Mouse (Mus musculus) frontal cortex, postnatal 10 days (tissue): ENCODE measurements around the gene Rab37.

Experiments
- DNase-seq, 2 experiments: peaks; one replicate each; pipeline ENCODE4 v3.0.0; 2022; ENCODE audit warnings: low spot score in 2 of 2, mixed read lengths in 1 of 2

The Rab37 gene

DNA sequence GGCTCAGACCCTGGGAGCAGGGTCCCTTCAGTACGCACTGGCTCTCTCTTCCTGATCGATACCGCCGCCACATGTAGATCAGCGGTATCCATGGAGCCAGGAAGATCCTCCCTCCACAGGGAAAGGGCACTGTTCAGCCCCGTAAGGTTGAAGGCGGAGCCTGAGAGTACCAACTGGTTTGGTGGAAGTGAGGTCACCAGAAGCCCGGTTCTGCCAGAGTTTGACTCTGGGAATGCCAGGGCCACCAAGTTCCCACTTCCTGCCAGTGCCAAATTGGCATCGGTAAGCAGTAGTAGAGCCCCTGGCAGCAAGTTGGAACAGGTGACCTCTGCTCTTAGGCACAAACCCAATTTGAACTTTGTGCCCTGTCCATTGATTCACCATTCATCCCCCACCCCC, 73.7 kb downstream of the Rab37 start:
- DNase-seq, result peak in 1 of 2 experiments; percentile 43

DNA sequence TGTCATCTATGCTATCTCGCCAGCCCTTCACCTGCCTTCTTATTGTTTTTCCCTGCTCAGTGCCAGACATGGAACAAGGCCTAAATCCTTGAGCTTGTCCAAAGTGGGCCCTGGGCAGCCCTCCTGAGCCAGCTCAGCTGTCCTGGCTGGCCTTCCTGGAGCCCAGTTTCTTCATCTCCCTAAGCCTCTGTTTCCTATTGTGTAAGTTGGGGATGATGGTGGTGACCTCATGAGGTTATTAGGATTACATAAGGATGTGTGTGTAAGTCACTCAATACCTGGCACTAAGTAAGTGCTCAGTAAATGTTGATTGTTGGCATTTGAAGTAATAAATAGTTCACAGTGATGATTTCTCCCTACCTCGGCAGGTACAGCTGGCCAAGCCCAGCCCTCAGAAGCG, 75.5 kb downstream of the Rab37 start:
- no peak for DNase-seq

DNA sequence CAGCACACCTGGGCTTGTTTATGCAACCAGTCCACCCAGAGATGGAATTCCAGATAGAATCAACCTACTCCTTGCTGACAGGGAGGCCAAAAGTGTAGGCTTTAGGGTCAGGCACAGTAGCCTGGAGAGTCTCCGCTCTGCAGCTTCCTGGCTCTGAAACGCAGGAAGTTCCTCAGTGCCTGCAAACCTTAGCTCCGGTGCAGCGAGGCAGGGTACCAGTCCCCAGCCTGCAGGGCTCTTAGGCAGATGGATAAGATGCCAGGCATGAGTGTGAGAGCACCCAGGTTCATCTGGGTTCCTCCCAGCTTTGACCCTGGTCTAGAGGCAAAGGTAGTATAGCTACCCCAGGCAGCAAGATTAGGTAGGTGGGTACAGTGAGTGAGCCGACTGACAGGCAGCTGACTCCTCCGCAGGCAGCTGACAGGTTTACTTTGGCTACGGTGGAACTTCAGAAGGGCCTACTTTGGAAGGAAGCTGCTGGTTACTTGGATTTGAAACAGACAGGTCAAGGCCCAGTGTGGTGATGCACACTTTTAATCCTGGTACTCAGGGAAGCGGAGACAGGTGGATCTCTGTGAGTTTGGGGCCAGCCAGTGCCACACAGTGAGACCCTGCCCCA, 76.5 kb downstream of the Rab37 start:
- DNase-seq, result no peak

DNA sequence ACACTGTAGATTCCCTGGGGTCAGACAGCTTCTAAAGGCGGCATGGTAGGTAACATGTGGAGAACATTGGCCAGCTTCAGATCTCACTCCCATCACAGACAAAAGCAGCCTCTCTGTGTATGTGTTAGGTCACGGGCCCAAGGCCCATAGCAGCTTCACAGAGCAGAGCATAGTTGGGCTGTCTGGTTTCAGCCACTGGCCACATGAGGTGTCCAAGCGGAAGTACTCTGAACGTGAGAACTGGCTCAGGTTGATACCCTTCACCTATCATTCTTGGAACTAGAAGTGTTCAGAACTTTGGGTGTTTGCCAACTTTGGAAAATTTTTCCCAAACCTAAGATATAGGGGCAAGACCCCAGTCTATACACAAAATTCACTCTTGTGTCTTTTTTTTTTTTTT, 78.2 kb downstream of the Rab37 start:
- no peak for DNase-seq

DNA sequence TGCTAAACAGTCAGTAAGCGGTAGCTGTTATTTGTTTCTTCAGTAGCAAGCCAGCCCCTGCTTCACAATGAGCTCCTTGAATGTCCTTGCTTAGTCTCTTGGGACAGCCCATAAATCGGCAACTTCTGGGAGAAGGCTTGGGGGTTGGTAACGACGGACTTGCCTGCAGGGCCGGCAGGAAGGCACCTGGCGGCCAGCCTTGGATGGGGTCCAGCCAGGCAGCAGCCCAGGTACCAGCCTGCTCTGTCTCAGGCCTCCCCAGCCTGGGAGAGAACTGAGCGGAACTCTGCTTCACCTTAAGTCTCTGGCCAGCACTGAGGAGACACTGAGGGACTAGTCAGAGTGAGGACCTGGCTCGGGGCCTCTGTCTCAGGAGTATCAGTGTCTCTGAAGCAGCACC, 79.9 kb downstream of the Rab37 start:
- no peak for DNase-seq

DNA sequence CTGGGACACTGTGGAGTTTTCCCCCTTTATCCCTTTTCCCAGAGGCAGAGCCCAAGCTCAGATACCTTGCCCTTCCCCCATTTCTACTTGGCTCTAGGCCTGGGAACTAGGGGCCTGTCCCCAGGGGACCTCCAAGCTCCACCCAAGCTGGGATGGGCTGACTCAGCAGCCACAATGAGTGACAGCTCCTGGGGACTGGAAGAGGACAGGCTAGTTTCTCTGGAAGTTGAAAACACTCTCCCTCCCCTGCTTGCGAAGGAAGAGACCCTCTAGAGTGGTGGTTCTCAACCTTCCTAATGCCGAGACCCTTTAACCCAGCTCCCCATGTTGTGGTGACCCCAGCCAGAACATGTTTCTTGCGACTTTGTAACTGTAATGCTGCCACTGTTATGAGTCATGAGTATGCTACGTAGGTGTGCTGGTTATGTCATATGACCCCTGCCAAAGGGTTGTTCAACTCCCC, 81.6 kb downstream of the Rab37 start:
- no peak for DNase-seq

DNA sequence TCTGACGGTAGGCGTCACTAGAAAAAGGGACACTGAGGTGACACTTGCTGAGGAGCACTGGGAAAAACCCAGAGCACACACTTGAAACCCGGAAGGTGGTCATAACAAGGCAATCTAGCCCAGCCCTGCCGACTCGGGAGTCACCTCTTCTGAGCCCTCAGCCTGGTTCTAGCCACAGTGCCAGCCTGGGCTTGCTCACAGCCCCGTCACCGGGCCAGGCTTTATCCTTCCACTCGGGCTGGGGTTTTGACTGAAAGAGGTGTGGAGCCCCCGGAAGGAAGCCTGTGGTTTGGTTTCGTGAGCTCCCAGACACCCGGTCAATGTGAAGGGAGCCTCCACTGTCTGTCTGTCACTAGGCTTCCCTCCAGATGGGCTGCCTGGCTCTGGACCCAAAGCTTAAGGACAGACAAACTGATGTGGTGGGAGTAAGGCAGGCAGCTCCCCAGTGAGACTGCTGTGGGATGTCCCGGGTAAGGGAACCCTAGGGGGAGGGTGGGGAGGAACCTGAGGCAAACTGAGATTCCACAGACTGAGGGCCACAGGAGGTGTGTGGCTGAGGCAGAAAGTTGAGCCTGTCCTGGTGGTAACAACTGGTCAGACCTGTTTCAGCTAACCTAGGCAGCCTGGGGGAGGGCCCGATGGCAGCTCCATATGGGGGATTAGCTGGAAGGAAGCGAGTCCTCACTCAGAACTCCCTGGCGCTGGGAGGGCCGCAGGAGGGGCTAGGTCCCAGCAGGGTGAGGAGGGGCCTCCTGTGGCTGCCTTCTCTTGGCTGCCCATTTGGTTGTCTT, 82.5 kb downstream of the Rab37 start:
- no peak for DNase-seq

DNA sequence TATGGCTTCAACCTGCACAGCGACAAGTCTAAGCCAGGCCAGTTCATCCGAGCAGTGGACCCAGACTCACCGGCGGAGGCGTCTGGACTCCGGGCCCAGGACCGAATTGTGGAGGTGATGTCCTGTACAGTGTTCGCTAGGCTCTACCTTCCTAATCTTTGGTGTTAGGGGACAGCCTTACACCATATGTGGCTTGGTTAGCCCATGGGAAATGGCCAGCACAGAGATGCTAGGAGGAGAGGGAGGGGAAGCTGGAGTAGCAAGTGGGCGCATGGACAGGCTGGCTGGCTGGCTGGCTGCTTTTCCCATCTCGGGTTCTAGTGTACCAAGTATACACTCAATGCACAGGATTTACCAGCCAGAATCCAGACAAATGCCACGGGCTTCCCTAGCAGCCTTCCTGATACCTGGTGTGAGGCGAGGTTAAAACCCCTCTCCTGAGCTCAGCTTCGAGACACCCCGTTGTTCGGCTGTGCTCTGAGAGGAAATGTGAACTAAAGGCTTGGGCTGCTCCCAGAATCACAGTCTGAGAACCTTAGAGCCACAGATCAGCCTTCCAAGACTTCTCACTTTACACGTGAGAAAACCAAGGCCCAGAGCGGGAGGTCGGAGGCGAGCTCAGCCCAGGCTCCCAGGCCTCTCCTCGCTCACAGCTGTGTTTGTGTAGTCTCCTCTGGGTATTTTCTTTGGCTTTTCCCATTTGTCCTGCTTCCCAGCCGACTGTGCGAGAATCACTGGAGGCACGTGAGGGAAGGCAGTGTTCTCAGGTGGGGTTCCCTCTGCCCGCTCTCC, 85.4 kb downstream of the Rab37 start:
- no peak for DNase-seq

DNA sequence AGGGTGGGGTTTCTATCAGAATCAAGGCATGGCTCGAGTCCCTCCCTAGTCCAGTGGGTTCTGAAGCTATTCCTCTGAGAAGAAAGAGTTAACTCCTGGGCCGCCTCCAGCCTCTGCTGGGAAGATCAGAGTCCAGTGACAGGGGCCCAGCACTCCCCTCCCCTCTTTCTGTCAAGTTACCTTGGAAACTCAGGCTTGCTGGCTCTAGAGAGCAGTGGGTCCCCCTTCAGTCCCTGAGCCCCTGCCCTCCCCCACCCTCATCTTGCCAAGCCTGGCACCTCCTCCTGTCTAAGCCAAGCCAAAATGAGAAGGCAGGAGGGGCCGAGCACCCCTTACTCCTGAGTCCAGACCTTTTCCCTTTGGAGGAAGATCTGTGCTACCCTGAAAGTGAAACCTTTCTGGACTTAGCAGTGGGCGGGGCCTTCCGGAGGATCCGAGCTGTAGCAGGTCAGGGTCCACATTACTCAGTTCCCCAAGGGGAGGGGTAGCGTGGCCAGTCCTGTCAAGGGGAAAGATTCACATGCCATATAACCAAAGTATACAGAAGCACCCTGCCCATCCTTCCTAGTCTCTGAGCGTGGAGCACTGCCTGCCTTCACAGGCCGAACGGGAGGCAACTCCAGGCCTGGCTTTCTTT, 86.4 kb downstream of the Rab37 start:
- no peak for DNase-seq

DNA sequence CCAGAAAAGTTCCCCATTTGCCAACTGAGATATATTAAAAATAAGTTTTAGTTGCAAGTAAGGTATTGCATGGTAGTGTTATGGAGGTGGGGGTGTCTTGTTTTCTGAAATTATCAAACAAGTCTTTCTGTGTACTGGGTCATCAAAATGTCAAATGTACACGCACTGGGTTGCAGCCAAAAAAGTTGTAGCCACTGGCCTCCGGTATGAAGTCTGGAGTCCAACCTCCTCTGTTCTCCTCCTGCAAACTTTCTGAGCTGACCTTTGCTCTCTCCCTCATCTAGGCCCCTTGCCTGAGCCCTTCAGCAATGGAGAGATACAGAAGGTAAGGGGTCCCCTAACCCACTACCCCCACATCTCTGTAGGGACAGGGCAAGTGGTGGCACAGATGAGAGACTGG, 87.5 kb downstream of the Rab37 start:
- no peak for DNase-seq

DNA sequence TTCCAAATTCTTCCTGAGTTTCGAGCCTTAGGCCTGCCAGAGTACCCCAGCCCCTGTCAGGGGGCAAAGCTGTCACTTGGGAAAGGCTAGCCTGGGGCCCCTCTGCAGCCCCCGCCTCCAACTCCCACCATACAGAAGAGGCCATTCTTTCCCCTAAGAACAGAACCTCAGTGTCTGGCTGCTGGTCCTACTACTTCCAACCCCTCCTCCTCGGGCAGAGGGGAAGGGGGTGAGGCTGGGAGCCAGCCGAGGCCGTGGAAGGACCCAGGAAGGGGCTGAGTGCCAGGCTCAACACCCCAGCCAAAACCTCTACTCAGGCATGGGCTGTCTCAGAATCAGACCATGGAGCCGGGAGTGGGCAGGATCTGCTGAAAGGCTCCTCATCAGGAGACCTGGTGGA, 88.0 kb downstream of the Rab37 start:
- DNase-seq, result peak in 1 of 2 experiments; percentile 56

DNA sequence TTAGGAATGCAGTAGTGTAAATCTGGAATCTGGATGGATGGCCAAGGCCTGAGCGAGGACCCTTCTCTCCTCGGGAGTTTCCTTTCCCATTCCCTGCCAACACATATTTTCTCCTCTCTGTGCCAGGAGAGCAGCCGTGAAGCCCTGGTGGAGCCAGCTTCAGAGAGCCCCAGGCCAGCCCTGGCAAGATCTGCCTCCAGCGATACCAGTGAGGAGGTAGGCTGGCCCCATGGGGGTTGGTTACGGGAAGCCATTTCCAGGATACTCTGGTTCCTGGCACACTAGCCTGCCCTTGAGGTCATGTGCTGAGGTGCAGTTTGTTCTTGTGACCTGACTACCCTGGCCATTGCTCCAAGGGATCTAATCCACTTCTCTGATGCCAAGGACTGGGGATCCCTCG, 88.7 kb downstream of the Rab37 start:
- DNase-seq, result no peak

DNA sequence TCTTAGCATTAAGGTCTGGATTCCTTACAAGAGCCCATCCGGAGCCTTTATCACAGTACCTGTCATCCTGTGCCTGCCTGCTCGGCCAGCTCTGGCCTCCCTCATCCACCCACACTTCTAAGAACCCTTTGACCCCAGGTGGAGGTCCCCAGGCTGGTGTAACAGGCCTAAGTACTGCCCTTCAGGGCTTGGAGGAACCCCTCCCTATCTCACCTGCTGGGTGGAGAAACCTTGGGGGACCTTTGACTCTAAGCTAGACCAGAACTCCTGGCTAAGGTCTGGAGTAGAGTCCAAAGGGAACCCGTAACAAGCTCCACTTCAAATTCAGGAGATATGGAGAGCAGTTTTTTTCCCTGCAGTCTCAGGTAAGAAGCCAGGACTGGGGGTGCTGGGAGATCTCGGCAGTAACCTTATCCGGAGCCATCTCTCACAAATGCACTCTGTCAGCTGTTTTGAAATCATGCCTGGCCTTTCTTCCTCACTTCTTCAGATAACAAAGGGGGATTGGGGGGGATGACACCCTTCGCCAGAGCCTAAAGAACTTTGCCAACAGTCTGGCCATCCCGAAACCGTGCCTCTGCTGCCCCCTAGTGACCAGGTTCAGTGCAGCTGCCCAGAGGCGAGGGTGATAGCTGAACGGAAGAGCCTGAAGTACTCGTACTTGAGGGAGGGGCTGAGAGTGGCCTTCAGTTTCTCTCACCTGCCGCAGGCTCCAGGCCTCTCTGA, 90.8 kb downstream of the Rab37 start:
- peak in 1 of 2 experiments; percentile 73 for DNase-seq

DNA sequence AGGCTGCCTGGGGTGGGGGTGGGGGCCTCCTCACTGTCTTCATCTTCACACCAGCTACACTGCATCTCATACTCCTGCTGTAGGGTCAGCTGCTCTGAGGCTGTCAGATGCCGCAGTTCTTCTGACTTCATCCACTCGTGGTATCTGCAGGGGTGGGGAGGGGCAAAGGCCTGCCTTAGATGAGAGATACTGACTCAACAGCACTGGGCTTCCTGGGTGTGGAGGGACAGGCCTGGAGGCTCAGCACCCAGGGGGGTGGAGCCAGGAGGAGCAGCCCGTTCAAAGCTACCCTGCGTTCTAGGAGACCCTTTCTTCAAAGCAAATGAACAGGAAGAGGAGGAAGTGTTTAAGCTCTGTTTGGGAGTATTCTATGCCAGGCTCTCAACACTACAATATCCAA, 93.7 kb downstream of the Rab37 start:
- DNase-seq, result no peak

DNA sequence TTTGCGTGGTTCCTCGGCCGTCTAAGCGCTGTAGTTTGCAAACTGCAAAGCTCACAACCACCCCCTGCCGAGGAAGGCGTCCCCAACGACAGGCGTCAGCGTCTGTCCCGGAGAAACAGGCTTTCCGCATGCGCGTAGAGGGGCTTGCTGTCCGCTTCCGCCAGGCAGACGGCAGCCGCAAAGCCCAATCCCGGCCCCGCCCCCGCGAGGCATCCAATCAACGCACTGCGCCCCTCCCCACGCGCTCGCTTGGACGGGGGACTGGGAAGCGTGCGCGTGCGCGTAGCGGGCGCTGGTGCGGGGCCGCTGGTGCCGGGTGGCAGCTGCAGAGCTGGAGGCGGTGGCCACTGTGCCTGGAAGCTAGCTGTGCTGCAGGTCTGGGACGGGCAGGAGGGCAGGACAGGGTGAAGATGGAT, 96.0 kb downstream of the Rab37 start, which contains the start of gene Tmem104:
Tmem104 (plus strand) TSS at position 264 of the 416 bp plus-strand sequence.
- DNase-seq, result peak; percentile 98 to 100

DNA sequence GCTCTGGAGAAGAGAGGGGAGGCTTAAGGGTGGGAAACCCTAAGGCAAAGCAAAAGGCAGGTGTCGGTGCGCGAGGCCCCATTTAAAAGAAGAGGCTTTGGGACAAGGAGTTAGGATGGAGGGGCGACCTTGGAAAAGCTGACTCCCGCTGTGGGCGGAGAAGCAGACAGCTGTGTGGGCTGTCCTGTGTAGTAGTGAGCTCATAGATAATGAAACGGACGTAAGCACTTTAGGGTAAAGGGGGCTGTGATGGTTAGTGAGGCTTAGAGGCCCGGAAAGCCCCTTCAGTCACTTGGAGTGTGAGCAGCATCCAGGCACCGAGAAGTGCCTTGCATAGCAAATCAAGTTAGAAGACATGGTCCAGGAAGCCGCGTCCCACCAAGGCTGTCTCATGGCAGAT, 96.5 kb downstream of the Rab37 start, which contains the start of gene Nat9:
Nat9 (minus strand) TSS at position 167 of the 400 bp plus-strand sequence.
- DNase-seq, result no peak

DNA sequence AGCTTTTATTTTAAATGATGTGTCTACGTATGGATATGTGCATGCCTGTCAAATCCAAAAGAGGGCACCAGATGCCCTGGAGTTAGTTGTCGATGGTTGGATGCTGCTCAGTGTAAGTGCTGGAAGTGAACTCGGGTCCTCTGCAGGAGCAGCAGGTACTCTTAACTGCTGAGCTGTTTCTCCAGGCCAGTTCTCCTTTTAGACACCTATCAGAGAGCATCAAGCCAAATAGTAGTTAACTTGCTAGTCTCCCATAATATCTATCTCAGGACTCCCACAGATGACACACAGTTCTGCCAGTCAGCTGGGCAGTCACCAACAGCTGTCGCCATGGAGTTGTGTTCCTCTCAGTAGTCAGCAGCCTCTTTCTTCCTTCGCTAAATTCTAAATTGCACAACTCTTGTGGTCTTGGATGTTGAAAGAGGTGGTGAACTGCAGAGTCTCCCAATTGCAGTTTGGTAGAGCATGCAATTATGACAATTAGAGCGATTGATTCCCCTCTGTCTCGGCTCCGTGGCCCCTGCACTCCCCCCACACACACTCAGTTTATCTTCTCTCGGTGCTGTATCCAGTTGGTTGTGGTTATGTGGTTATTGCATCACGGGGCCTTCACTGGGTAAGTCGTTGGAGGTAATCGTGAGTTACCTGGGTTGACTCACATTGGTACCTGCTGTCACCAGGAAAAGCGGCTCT, 97.5 kb downstream of the Rab37 start:
- DNase-seq, result no peak

DNA sequence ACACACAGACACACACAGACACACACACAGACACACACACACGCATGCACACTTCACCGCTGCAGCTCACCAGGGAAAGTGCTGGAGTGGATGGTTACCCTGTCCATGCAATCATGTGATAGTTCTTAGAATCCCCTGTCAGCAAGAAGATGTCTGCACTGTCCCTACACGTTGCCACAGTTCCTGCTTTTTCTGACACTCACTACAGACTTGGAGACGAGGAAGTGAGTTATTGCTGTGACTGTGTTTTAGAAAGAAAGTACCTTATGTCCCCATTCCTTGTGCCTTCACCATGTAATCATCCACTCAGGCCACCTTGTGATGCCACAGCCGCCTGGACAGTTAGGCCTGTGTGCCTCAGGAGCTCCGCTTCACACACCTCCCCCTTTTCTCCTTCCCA, 98.1 kb downstream of the Rab37 start:
- no peak for DNase-seq

DNA sequence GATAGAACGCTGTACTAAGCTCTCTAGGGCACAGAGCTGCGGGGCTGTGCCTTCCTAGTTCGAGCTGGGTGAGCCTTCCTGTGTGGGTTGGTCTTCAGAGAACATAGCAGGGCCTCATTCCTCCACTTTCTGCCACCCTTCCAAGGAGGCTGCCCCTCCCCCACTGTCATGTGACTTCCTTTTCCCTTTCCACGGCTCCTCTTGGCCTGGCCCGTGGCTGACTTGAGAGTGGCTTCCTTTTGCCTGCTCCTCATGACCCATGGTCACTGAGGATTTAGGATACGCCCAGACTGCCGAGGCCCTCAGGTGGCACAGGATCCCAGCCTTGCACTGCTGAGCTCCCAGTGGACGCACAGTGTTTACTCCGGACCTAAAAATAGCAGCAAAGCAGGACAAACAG, 100.9 kb downstream of the Rab37 start:
- peak in 1 of 2 experiments; percentile 53 for DNase-seq

DNA sequence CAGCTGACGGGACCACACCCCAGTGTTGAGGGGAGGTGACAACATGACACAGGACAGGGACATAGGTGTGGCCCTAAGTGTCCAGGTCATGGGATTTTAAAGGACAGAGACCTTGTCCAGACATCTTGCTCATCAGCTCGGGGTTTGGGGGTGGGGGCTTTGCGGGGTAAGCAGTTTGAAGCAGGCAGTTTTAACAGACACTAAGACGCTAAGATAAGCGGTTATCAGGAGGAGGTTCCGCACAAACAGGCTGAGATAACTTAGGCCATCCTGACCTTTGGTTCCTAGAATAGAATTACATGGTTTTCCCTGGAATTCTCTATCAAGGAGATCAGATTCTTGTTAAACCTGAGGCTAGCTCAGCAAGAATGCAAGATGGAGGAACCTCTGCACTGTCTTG, 103.5 kb downstream of the Rab37 start:
- DNase-seq, result no peak

DNA sequence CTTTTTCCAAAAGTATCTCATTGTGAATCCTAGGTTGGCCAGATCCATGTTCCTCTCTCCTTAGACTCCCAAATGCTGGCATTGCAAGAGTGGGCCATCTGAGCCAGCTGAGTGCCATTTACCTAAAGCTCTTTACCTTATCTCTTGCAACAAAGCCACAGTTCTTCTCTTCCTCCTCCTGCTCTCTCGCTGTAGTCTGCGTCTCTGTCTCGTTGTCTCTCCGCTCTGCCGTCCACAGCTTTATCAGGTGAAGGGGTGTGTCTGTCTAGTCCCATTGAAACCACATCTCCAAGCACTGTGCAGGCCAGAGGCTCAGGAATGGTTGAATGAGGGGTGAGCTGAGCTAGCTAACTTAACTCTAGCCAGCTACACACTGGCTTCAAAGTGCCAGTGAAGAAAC, 104.7 kb downstream of the Rab37 start:
- no peak for DNase-seq
